Mouse (Mus musculus) embryonic facial prominence, embryonic 14.5 days (tissue): ENCODE data around the gene Atrip. TPM values are rescaled to one million over a fixed set of nuclear protein-coding genes. Genes with fewer than 3 reads are reported as not detected.
A peak's percentile ranks its signal among the peaks of the same experiment; 100 is the strongest.

Experiments used
- ATAC-seq: fragments of 200-750 bp; cut with Nextera tagmentation; 2 replicates; pipeline ENCODE4 v1.8.0; 2017; ENCODE audit warnings: low read depth, moderate number of reproducible peaks, moderate TSS enrichment
- DNase-seq: peaks from one replicate; pipeline ENCODE4 v3.0.0-alpha.2; 2015; ENCODE audit warnings: low spot score
- H3K27ac ChIP-seq: fragments of 300-500 bp; sonication (generic); replicated peaks from 2 replicates; pipeline ENCODE4 v1.5.1; 2014; ENCODE audit warnings: low read depth, mild to moderate bottlenecking, low read length, moderate library complexity
- H3K27me3 ChIP-seq: fragments of 300-500 bp; sonication (generic); replicated peaks from 2 replicates; pipeline ENCODE4 v1.6.1; 2014; ENCODE audit warnings: low read length; ENCODE audit not compliant: control insufficient read depth, insufficient read depth
- H3K36me3 ChIP-seq: fragments of 300-500 bp; sonication (generic); 2 replicates; pipeline ENCODE4 v1.6.1; 2014; ENCODE audit warnings: low read length, mixed read lengths; ENCODE audit not compliant: control insufficient read depth, insufficient read depth
- H3K4me1 ChIP-seq: fragments of 300-500 bp; sonication (generic); 2 replicates; pipeline ENCODE4 v1.6.1; 2014; ENCODE audit warnings: antibody characterized with exemption, low read length; ENCODE audit not compliant: control insufficient read depth, insufficient read depth
- H3K4me2 ChIP-seq: fragments of 300-500 bp; sonication (generic); 2 replicates; pipeline ENCODE4 v1.6.1; 2014; ENCODE audit warnings: low read depth, mild to moderate bottlenecking, low read length, moderate library complexity, mixed read lengths
- H3K4me3 ChIP-seq: fragments of 300-500 bp; sonication (generic); 2 replicates; pipeline ENCODE4 v1.5.1; 2014; ENCODE audit warnings: low read depth, mild to moderate bottlenecking, low read length
- H3K9ac ChIP-seq: fragments of 300-500 bp; sonication (generic); 2 replicates; pipeline ENCODE4 v1.6.1; 2014; ENCODE audit warnings: low read depth, mild to moderate bottlenecking, low read length, moderate library complexity, mixed read lengths
- H3K9me3 ChIP-seq: fragments of 300-500 bp; sonication (generic); 2 replicates; pipeline ENCODE4 v1.6.1; 2016; ENCODE audit warnings: low read length; ENCODE audit not compliant: control insufficient read depth
- WGBS: fragments of 180-500 bp; shearing (Covaris S2); extraction: QIAGEN DNeasy Blood & Tissue Kit; methylation state at CpG from one replicate; pipeline ENCODE4 v1.1.7; 2014; 5-methylcytosine and 5-hydroxymethylcytosine counted together
- polyA plus RNA-seq: library from polyadenylated mRNA; unstranded; fragments of >200 nt; fragmentation: Nextera tagmentation; extraction: Ambion mirVana; gene quantifications from 2 replicates; pipeline ENCODE4 v1.2.1, GENCODE M21; 2014

Gene Atrip
- polyA plus RNA-seq, 1 experiment from 2014 or later: 19.5 TPM

DNA sequence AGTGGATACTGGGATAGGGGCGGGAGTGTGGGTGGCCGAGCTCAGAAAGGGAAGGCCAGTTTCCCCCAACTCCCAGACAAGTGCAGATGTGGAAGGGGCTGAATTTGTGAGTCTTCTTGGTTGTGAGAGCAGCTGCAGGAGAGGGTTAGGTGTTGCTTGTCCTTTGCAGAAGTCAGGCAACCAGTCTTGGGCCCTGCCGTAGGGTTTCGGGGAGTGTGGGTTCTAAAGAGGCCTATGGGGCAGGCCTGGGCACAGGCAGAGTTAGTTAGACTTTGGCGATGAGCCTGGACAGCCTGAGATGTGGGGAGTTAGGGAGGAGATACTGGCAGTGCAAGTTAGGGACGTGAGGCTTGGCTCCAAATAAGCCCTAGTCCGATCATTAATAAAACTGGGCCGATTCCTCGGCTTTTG lies 22.3 kb upstream of the Atrip start:
- WGBS: 21% methylated on average over 9 of the region's 9 CpGs
- peak overlapping the region; percentile 100 for H3K27ac ChIP-seq
- no peak for DNase-seq
- H3K4me3 ChIP-seq: peak overlapping the region; percentile 77
- no peaks in the 10 kb centered on the region for H3K27me3 ChIP-seq
- peak overlapping the region; percentile 85 for H3K4me2 ChIP-seq
- H3K9ac ChIP-seq: peak overlapping the region; percentile 97
- no peak for ATAC-seq
- no peaks in the 10 kb centered on the region for H3K9me3 ChIP-seq
- H3K36me3 ChIP-seq: peaks cover 28% of the 10 kb centered on the region
- peaks cover 41% of the 10 kb centered on the region for H3K4me1 ChIP-seq

DNA sequence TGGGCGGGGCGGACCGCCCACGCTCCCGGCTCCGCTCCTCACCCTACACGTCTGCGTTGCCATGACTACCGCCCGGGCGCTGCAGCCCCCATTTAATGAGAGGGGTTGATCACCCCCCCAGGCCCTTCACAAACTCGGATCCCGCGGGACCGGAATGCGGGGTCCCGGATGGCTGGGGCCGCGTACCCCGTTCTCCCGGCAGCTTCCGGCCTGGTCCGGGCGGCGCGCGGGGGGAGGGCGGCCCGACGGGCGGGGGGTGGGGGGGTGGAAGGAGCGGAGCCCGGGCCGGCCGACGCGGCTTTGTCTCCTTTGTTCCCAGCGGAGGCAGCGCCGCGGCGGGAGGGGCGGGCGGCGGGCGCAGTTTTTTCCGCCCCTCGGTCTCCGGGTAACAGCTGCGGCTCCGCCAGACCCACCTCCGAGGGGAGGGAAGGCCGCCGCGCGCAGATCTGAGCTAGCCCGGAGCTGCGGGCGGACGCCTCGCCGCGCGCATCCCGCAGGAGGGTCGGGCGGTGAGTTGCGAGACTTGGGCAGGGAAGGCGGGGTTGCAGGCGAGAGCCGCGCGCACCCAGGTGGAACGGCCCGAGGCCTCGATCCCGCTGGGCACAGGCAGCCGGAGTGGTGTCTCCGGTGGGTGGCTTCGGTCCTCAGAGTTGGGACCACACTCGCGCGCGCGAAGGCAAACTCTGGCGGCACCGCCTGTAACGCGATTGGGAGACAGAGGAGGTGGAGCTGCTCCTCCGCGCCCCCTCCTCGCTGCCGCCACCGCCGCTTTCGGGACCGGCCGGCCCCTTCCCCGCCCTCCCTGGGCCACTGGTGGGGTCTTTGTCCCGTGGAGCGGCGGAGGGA lies 21.4 kb upstream of the Atrip start, which contains the start of gene Plxnb1:
Plxnb1 (plus strand) TSS at position 253 of the 846 bp plus-strand sequence.
- Histone ChIP-seq H3K4me3 (peak within 1 kb of the TSS; percentile 77), H3K36me3 (peaks cover 28% of the 10 kb centered on the region), H3K4me2 (peak within 1 kb of the TSS; percentile 85), H3K27me3 (no peaks in the 10 kb centered on the region), H3K27ac (peak within 1 kb of the TSS; percentile 100), H3K9me3 (no peaks in the 10 kb centered on the region), H3K9ac (peak within 1 kb of the TSS; percentile 97), H3K4me1 (peaks cover 41% of the 10 kb centered on the region)
- peak; percentile 66 for ATAC-seq
- under 1% methylated on average over 22 of the region's 102 CpGs for WGBS
- DNase-seq: peak; percentile 94

DNA sequence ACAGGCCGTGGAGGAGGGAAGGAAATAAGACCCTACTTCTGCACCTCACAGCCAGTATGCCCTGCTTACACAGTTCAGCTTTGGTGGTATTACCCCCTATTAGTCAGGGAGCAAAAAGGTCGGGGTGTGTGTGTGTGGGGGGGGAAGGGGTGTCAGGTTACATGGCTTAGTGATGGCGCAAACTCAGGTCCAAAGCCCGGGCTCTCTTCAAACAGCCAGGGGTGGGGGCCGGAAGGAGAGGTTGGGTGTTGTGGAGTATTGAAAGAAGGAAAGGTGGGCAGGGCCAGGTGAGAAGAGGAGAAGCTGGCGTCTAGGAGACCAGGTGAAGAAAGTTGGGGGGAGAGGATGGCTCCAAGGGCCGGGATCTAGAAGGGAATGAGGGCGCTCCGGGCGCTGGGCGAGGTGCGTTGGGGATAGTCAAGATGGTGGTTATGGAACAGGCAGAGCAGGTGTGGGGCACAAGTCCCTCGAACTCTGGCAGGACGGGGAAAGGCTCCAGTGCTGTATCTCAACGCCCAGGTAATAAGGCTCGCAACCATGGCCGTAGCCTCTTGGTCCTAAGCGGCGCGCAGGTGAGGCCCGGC lies 20.7 kb upstream of the Atrip start:
- 0% methylated on average over 13 of the region's 21 CpGs for WGBS
- Histone ChIP-seq H3K9me3 (no peaks in the 10 kb centered on the region), H3K9ac (peak overlapping the region; percentile 97), H3K27ac (peak overlapping the region; percentile 100), H3K4me3 (peak overlapping the region; percentile 77), H3K4me1 (peaks cover 41% of the 10 kb centered on the region), H3K27me3 (no peaks in the 10 kb centered on the region), H3K36me3 (peaks cover 21% of the 10 kb centered on the region), H3K4me2 (peak overlapping the region; percentile 85)
- peak; percentile 78 for DNase-seq
- ATAC-seq: peak; percentile 16

GRCm38 (mm10) chr9:109093786-109094552 lies 20.0 kb upstream of the Atrip start:
- ATAC-seq (no peak), DNase-seq (peak; percentile 59)
- Histone ChIP-seq H3K9ac (0 out of 2 replicates have a peak overlapping the region, but pooled peaks have one; percentile 4), H3K27ac (peak overlapping the region; percentile 100), H3K4me1 (peaks cover 38% of the 10 kb centered on the region), H3K36me3 (peaks cover 21% of the 10 kb centered on the region), H3K4me3 (peak overlapping the region; percentile 77), H3K27me3 (no peaks in the 10 kb centered on the region), H3K9me3 (no peaks in the 10 kb centered on the region), H3K4me2 (peak overlapping the region; percentile 85)
- 18% methylated on average over 11 of the region's 11 CpGs for WGBS

GRCm38 (mm10) chr9:109092799-109093198 lies 18.9 kb upstream of the Atrip start:
- peaks cover 26% of the 10 kb centered on the region for H3K4me1 ChIP-seq
- peaks cover 21% of the 10 kb centered on the region for H3K36me3 ChIP-seq
- 39% methylated on average over 6 of the region's 6 CpGs for WGBS
- DNase-seq (no peak), ATAC-seq (no peak)
- no peak overlapping the region for H3K27ac ChIP-seq
- H3K9me3 ChIP-seq: no peaks in the 10 kb centered on the region
- H3K27me3 ChIP-seq: no peaks in the 10 kb centered on the region
- H3K9ac ChIP-seq: no peak overlapping the region
- H3K4me2 ChIP-seq: no peak overlapping the region
- H3K4me3 ChIP-seq: no peak overlapping the region

- H3K27ac ChIP-seq: no peak overlapping the region
- WGBS: 75% methylated on average over 8 of the region's 8 CpGs
- H3K9me3 ChIP-seq: no peaks in the 10 kb centered on the region
- ATAC-seq (no peak), DNase-seq (no peak)
- no peak overlapping the region for H3K4me3 ChIP-seq
- no peak overlapping the region for H3K4me2 ChIP-seq
- H3K9ac ChIP-seq: no peak overlapping the region
- peaks cover 21% of the 10 kb centered on the region for H3K36me3 ChIP-seq
- peaks cover 16% of the 10 kb centered on the region for H3K4me1 ChIP-seq
- H3K27me3 ChIP-seq: no peaks in the 10 kb centered on the region
These were observed 17.9 kb upstream of the Atrip start for GRCm38 (mm10) chr9:109091802-109092201.

DNA sequence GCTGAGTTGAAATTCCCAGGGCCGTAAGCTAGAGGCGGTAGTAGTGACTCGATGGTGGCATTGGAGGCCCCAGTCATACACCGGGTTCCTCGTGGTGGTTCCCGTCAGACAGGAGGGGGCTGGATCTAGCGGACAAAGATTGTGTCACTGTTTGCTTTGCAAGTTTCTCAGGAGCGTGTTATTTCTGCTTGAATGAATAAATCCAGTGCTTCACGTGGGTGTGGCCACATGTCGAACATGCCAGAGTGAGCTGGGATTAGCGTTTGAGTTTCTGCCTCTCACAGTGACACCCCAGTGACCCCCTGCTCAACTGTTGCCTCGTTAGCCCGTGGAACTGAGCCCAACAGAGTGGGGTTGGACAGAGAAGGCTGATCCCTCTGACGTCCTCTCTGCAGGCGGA lies 16.5 kb upstream of the Atrip start:
- 72% methylated on average over 15 of the region's 15 CpGs for WGBS
- peaks cover 10% of the 10 kb centered on the region for H3K4me1 ChIP-seq
- H3K36me3 ChIP-seq: peaks cover 21% of the 10 kb centered on the region
- no peaks in the 10 kb centered on the region for H3K9me3 ChIP-seq
- H3K27ac ChIP-seq: no peak overlapping the region
- no peak overlapping the region for H3K4me3 ChIP-seq
- DNase-seq (peak; percentile 87), ATAC-seq (no peak)
- H3K9ac ChIP-seq: no peak overlapping the region
- no peaks in the 10 kb centered on the region for H3K27me3 ChIP-seq
- no peak overlapping the region for H3K4me2 ChIP-seq

- Histone ChIP-seq H3K9me3 (no peaks in the 10 kb centered on the region), H3K9ac (0 out of 2 replicates have a peak overlapping the region, but pooled peaks have one; percentile 25), H3K27ac (no peak overlapping the region), H3K27me3 (no peaks in the 10 kb centered on the region), H3K4me1 (peaks cover 3% of the 10 kb centered on the region; the same call in 1 of the 2 replicates), H3K4me3 (no peak overlapping the region), H3K36me3 (peaks cover 21% of the 10 kb centered on the region), H3K4me2 (no peak overlapping the region)
- ATAC-seq (no peak), DNase-seq (peak; percentile 81)
- WGBS: 11% methylated on average over 5 of the region's 5 CpGs
These were observed 14.1 kb upstream of the Atrip start for GRCm38 (mm10) chr9:109087987-109088386.
